Mouse (Mus musculus) CD4-positive, CD25-positive, alpha-beta regulatory T cell (primary cell): ENCODE data around the gene Mthfsd. TPM values are rescaled to one million over a fixed set of nuclear protein-coding genes. Genes with fewer than 3 reads are reported as not detected.

Experiments used
- polyA plus RNA-seq: library from polyadenylated mRNA; unstranded; fragments of 100-300 nt; shearing (Covaris generic); gene quantifications from one replicate; pipeline ENCODE4 v1.2.1, GENCODE M21; 2017

Mthfsd gene
- 44.5 TPM for polyA plus RNA-seq

GRCm38 (mm10) chr8:121107668-121108656, at the start of gene Mthfsd:
Gene Mthfsd, minus strand, starts transcription at chr8:121108392.

GRCm38 (mm10) chr8:121127756-121128375, 19.7 kb upstream of the Mthfsd start, which contains the start of gene Foxl1:
Gene Foxl1, plus strand, starts transcription at chr8:121127940.

GRCm38 (mm10) chr8:121115948-121116347, 7.8 kb upstream of the Mthfsd start, which contains the start of gene Foxc2:
Gene Foxc2, plus strand, starts transcription at chr8:121116171.

GRCm38 (mm10) chr8:121084210-121084951, 23.8 kb downstream of the Mthfsd start, which contains the start of gene Foxf1:
Gene Foxf1, plus strand, starts transcription at chr8:121084386.

Other genes starting within 250 kb of the Mthfsd start
- not detected for gene Foxf1, start 24.0 kb downstream of the Mthfsd start, polyA plus RNA-seq
- 0.17 TPM for gene Foxc2, start 7.8 kb upstream of the Mthfsd start, polyA plus RNA-seq
- not detected for gene Foxl1, start 19.5 kb upstream of the Mthfsd start, polyA plus RNA-seq